Mouse (Mus musculus) gastrocnemius, postnatal 36 days (tissue): ENCODE data around the gene Dgka. TPM values are rescaled to one million over a fixed set of nuclear protein-coding genes. Genes with fewer than 3 reads are reported as not detected.

Experiments used
- DNase-seq, 2 experiments: peaks; one replicate each; pipeline ENCODE4 v3.0.0; 2022
- intact Hi-C: fragments of 180-260 bp; cut with DNase I; formaldehyde crosslinking; loops from one replicate; pipeline ENCODE4 v1.15.1; 2025
- total RNA-seq, 2 experiments: library from RNA; stranded (reverse); gene quantifications; 2 replicates each; pipeline ENCODE4 v1.2.3; 2021

Gene Dgka
- total RNA-seq, 2 experiments from 2014 or later = 7.7 to 9.8 TPM

DNA sequence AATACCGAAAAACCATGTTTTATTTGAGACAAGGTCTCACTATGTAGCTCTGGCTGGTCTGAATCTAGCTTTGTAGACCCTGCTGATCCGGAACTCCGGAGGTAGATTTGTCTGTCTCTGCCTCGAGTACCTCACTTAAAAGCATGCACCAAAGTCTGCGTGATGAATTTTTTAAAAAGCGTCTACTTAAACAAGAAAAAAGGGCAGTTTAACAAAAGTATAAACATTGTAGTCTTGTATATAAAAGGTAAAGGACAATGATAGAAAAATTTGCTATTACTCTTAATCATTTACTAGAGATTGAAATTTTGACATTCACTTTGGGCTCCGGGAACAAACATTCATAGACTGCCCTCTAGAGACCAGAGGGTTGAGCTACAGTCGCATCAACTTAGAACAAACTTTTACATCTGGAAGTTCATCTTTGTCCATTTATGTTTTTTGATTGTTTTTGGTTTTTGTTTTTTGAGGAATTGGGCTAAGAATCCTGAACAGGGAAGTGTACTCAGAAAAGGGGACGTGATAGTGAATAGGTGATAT lies 70.1 kb downstream of the Dgka start:
- intact Hi-C loops = loop anchor here (1.0 to 5.0 kb wide), 2 partner anchors 48 to 112 kb away; partner anchors contain the start of gene Rps26
- no peak for DNase-seq

DNA sequence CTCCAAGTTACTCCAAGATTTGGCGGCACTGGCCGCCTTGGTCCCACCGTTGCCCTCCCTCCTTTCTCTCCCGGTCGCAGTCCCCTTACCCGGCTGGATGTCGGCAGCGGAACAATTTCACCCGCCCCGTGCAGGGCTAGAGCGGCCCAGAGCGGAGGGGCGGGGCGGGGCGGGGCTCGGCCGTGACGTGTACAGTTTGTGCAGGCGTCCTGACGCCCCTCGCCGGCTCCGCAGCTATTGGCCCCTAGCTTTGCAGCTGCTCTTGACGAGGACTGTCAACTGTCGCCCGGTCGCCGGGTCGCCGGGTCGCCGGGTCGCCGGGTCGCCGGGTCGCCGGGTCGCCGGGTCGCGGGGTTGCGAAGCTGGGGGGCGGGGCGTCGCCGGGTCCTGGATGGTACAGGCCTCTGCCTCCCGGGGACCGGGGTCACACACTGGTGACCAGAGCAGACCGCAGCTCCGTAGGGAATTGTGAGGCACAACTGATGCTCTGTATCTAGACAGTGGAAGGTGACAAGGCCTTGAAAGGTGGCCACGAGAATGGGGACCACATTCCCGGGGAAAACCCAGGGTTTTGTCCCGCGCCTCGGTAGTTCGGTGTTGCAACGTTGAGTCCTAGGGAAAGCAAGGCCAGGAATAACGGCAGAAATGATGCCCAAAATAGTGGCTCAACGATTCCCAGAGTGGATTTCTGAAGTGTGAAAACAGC lies 70.7 kb downstream of the Dgka start, which contains the start of gene Suox:
Gene Suox, minus strand, starts transcription at position 311 of the 706 bp plus-strand sequence.
- intact Hi-C loops = loop anchor here (1.0 to 5.0 kb wide), 2 partner anchors 48 to 112 kb away; partner anchors contain the start of gene Rps26
- peak; percentile 79 to 80 for DNase-seq

DNA sequence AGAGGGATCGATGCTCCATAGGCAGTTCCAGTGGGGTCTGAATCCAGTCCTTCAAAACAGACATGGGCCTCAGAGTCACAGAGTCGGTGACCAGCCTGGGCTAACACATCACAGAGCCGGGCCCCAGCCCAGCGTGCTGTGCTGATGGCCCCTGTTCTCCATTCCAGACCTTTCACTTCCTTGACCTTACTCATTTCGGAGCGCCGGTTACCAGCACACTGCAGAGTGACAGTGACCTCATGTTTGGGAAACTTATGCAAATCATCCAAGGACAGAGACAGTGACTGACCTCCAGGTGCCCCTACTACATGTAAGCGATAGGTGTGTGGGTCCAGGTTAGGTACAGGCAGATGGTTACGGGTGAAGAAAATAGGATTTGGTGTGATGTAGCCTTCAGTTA lies 73.5 kb downstream of the Dgka start:
- DNase-seq = no peak
- intact Hi-C loops = loop anchor here (5.0 kb wide), 1 partner anchor 109 kb away; no protein-coding TSS in a partner anchor

Other genes with a start within 250 kb of the Dgka start
- 10 to 100 TPM in 1 of 2 experiments, 1 to 10 TPM in 1; 5.6 to 21.4 TPM for gene Myl6b, start 246.2 kb downstream of the Dgka start, total RNA-seq
- gene Esyt1, start 219.0 kb downstream of the Dgka start, total RNA-seq = 10 to 100 TPM; 12.8 to 13.0 TPM
- gene Zc3h10, start 197.1 kb downstream of the Dgka start, total RNA-seq = 1 to 10 TPM; 3.7 to 5.3 TPM
- gene Rpl41, start 195.6 kb downstream of the Dgka start, total RNA-seq = 100 to 1,000 TPM; 857 to 980 TPM
- gene Pa2g4, start 178.9 kb downstream of the Dgka start, total RNA-seq = 10 to 100 TPM; 32.8 to 39.0 TPM
- 1 to 10 TPM; 2.1 to 4.6 TPM for gene Erbb3, start 155.2 kb downstream of the Dgka start, total RNA-seq
- gene Rps26, start 118.1 kb downstream of the Dgka start, total RNA-seq = 100 to 1,000 TPM; 289 to 338 TPM
- under 1 TPM; 0.26 to 0.69 TPM for gene Ikzf4, start 98.9 kb downstream of the Dgka start, total RNA-seq
- 10 to 100 TPM; 19.4 to 20.3 TPM for gene Suox, start 70.8 kb downstream of the Dgka start, total RNA-seq
- 10 to 100 TPM; 80.4 to 90.1 TPM for gene Rab5b, start 48.6 kb downstream of the Dgka start, total RNA-seq
- under 1 TPM in 1 of 2 experiments, not detected in 1; 0.22 TPM for gene Pmel, start 40.7 kb downstream of the Dgka start, total RNA-seq
- 1 to 10 TPM; 4.6 to 5.5 TPM for gene Cdk2, start 39.8 kb downstream of the Dgka start, total RNA-seq
- 10 to 100 TPM in 1 of 2 experiments, 1 to 10 TPM in 1; 8.8 to 11.7 TPM for gene Pym1, start 3.0 kb upstream of the Dgka start, total RNA-seq
- gene Mmp19, start 46.1 kb upstream of the Dgka start, total RNA-seq = 1 to 10 TPM in 1 of 2 experiments, under 1 TPM in 1; 0.92 to 2.6 TPM
- 10 to 100 TPM; 19.1 to 20.0 TPM for gene Dnajc14, start 59.2 kb upstream of the Dgka start, total RNA-seq
- 1 to 10 TPM; 2.9 to 3.2 TPM for gene Tmem198b, start 59.5 kb upstream of the Dgka start, total RNA-seq
- gene Sarnp, start 72.5 kb upstream of the Dgka start, total RNA-seq = 10 to 100 TPM; 25.2 to 27.2 TPM
- 1 to 10 TPM; 3.4 to 3.5 TPM for gene Ormdl2, start 76.8 kb upstream of the Dgka start, total RNA-seq
- 1 to 10 TPM; 2.8 to 5.8 TPM for gene Gdf11, start 146.9 kb upstream of the Dgka start, total RNA-seq
- 100 to 1,000 TPM in 1 of 2 experiments, 10 to 100 TPM in 1; 94.8 to 103 TPM for gene Cd63, start 156.1 kb upstream of the Dgka start, total RNA-seq
- gene Rdh5, start 178.0 kb upstream of the Dgka start, total RNA-seq = 1 to 10 TPM; 3.5 to 4.1 TPM
- gene Bloc1s1, start 179.2 kb upstream of the Dgka start, total RNA-seq = 100 to 1,000 TPM; 146 to 165 TPM
- 10 to 100 TPM; 47.9 to 60.1 TPM for gene Itga7, start 189.0 kb upstream of the Dgka start, total RNA-seq
- under 1 TPM in 1 of 2 experiments, not detected in 1; 0.28 TPM for gene Mettl7b, start 216.1 kb upstream of the Dgka start, total RNA-seq
- not detected for gene Olfr9, start 244.6 kb upstream of the Dgka start, total RNA-seq